Mouse (Mus musculus) liver, adult 2 months (tissue): ENCODE results near the gene Cntn5. TPM values are rescaled to one million over a fixed set of nuclear protein-coding genes. Genes with fewer than 3 reads are reported as not detected.
A peak's percentile ranks its signal among the peaks of the same experiment; 100 is the strongest.

Source experiments
- DNase-seq: peaks from one replicate; pipeline ENCODE4 v3.0.0-alpha.2; 2011; ENCODE audit warnings: low read depth, low spot score; ENCODE audit errors: extremely low read depth
- H3K27ac ChIP-seq: fragments of 200-500 bp; replicated peaks from 2 replicates; pipeline ENCODE4 v1.5.1; 2012; ENCODE audit warnings: low read depth, mild to moderate bottlenecking, control low read depth, inconsistent platforms, low read length; ENCODE audit not compliant: insufficient read depth
- H3K27me3 ChIP-seq: fragments of 200-500 bp; 2 replicates; pipeline ENCODE4 v1.6.1; 2012; ENCODE audit warnings: mild to moderate bottlenecking, moderate library complexity, low read length, inconsistent platforms; ENCODE audit not compliant: control insufficient read depth, insufficient read depth
- H3K36me3 ChIP-seq: fragments of 200-500 bp; 2 replicates; pipeline ENCODE4 v1.6.1; 2012; ENCODE audit warnings: low read length, inconsistent platforms; ENCODE audit not compliant: control insufficient read depth, insufficient read depth
- H3K4me1 ChIP-seq: fragments of 200-500 bp; 2 replicates; pipeline ENCODE4 v1.6.1; 2011; ENCODE audit warnings: low read length; ENCODE audit not compliant: control insufficient read depth, insufficient read depth
- H3K4me3 ChIP-seq: fragments of 200-500 bp; 2 replicates; pipeline ENCODE4 v1.5.1; 2011; ENCODE audit warnings: low read depth, mild to moderate bottlenecking, control low read depth, low read length, moderate library complexity; ENCODE audit not compliant: insufficient read depth
- H3K79me2 ChIP-seq: fragments of 200-500 bp; 2 replicates; pipeline ENCODE4 v1.6.1; 2012; ENCODE audit warnings: inconsistent platforms, mild to moderate bottlenecking, low read length, moderate library complexity; ENCODE audit not compliant: control insufficient read depth, insufficient read depth
- H3K9ac ChIP-seq: fragments of 200-500 bp; 2 replicates; pipeline ENCODE4 v1.6.1; 2012; ENCODE audit warnings: low read depth, mild to moderate bottlenecking, control low read depth, inconsistent platforms, low read length
- CTCF ChIP-seq: fragments of 200-500 bp; IDR thresholded peaks from 2 replicates; pipeline ENCODE4 v1.5.1; 2011; ENCODE audit warnings: low read depth, low read length, control low read depth
- POLR2A ChIP-seq: fragments of 200-500 bp; IDR thresholded peaks from 2 replicates; pipeline ENCODE4 v1.6.1; 2011; ENCODE audit warnings: low read length, control low read depth; ENCODE audit not compliant: insufficient read depth; ENCODE audit errors: extremely low read depth
- WGBS: fragments of 180-500 bp; shearing (Covaris S2); methylation state at CpG from one replicate; pipeline ENCODE4 v1.1.7; 2018; 5-methylcytosine and 5-hydroxymethylcytosine counted together
- polyA plus RNA-seq: library from polyadenylated mRNA; depleted of rRNA; stranded (reverse); fragments of >200 nt; gene quantifications from 2 replicates; pipeline ENCODE4 v1.2.3, GENCODE M21; 2012
- total RNA-seq: library from RNA; depleted of rRNA; stranded (reverse); fragments of >200 nt; gene quantifications from 2 replicates; pipeline ENCODE4 v1.2.3, GENCODE M21; 2014

Cntn5 gene
- total and polyA plus RNA-seq, 2 experiments, result not detected

DNA sequence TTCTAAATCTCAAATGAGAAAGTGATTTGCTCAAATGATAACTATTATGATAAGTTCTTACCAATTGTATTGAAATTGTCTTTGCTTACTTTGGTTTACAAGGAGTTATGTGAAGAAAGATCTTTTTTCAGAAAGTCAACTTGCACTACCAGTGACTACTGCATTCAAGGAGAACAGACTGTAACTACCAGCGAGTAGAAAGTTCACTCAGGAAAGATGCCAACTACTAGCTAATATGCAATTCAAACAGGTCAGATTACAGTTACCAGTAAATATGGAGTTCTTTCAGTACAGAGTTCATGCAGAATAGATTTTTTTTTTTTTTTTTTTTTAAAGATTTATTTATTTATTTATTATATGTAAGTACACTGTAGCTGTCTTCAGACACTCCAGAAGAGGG, 795.4 kb downstream of the Cntn5 start:
- 87% methylated on average over 1 of the region's 1 CpGs for whole genome bisulfite sequencing
- no peaks in the 10 kb centered on the region for H3K27me3 ChIP-seq

DNA sequence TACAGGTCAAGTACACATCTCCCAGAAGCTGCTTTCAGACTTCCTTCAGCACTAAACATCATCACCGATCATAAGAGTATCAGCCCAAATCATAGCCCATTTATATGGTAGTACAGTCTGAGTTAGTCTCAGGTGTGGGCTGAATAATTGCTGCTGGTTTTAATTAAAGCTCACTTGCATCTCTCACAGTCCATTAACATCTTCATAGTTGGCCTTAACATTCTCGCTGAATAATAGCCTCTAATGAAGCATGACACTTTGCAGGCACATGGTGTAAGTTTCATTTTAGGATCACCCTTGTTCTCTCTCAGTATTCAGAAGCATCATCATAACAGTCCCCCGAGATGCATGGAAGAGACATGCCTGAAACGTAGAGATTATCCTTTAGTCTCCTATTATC, 796.7 kb downstream of the Cntn5 start:
- no peak for DNase-seq
- Histone ChIP-seq H3K27me3 (no peaks in the 10 kb centered on the region), H3K27ac (no peak overlapping the region), H3K79me2 (no peaks in the 10 kb centered on the region), H3K4me1 (no peaks in the 10 kb centered on the region), H3K9ac (no peak overlapping the region), H3K4me3 (no peak overlapping the region), H3K36me3 (no peaks in the 10 kb centered on the region)
- 78% methylated on average over 4 of the region's 4 CpGs for WGBS
- TF ChIP-seq CTCF, result no peak
- TF ChIP-seq POLR2A, result no peak

More for the DNA sequence above, 795.4 kb downstream of the Cntn5 start:
- Histone ChIP-seq H3K9ac (no peak overlapping the region), H3K27ac (no peak overlapping the region), H3K79me2 (no peaks in the 10 kb centered on the region), H3K36me3 (no peaks in the 10 kb centered on the region), H3K4me1 (no peaks in the 10 kb centered on the region), H3K4me3 (no peak overlapping the region)
- peak; percentile 7 for DNase-seq
- TF ChIP-seq POLR2A (no peak), CTCF (no peak)

DNA sequence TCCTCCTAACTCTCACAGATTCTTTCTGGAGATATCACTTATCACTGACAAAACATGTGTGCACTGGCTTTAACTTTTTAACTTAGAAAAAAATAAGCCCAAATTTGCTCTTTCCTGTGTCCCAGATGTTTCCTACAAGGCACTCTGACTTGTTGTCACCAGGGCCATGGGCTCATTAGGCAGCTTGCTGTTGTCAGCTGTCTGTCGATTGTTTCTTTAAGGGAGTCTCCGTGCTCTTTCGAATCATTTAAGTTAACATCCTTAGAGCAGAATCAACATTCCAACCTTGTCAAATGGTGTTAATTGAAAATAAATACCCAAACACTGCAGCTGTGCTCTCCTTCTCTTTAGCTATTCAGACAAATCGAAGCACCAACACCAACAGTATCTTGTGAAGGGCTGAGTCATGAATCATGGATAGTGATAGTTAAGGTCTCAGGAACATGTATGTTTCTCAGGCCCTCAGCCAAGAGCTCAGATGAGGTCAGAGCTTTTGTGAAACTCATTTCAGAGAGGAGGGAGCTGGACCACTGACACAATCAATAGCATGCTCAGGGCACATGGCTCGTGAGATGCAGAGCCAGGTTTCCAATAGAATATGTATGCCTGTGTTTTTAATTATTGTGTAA, 802.6 kb downstream of the Cntn5 start:
- H3K27ac ChIP-seq, result no peak overlapping the region
- no peak for TF ChIP-seq CTCF
- no peak for TF ChIP-seq POLR2A
- WGBS, result 20% methylated on average over 5 of the region's 5 CpGs
- H3K4me3 ChIP-seq, result no peak overlapping the region
- no peaks in the 10 kb centered on the region for H3K79me2 ChIP-seq
- no peak overlapping the region for H3K9ac ChIP-seq
- peak; percentile 3 for DNase-seq
- H3K4me1 ChIP-seq, result no peaks in the 10 kb centered on the region
- no peaks in the 10 kb centered on the region for H3K27me3 ChIP-seq
- no peaks in the 10 kb centered on the region for H3K36me3 ChIP-seq

DNA sequence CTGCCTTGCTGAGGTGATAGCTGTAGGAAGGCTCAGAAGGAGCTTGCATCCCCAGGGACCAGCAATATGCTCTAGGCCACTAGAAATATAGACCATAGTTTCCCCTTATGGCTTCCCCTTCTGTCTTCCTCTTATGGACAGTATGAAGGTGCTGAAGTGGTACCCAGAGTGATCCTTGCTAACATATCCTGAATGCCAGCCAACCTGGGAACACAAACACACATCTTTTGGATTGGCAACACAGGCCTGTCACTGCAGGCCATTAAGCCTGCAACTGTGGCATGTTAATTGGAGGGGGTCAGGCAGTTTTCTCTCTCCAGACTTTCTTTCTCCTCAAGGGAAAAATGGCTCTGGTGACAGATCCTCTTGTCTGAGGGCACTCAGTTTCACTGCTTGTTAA, 828.3 kb downstream of the Cntn5 start:
- Histone ChIP-seq H3K9ac (no peak overlapping the region), H3K27me3 (no peaks in the 10 kb centered on the region), H3K36me3 (no peaks in the 10 kb centered on the region), H3K4me1 (no peaks in the 10 kb centered on the region), H3K4me3 (no peak overlapping the region), H3K27ac (no peak overlapping the region), H3K79me2 (no peaks in the 10 kb centered on the region)
- DNase-seq, result no peak
- TF ChIP-seq POLR2A, result no peak
- TF ChIP-seq CTCF, result no peak

DNA sequence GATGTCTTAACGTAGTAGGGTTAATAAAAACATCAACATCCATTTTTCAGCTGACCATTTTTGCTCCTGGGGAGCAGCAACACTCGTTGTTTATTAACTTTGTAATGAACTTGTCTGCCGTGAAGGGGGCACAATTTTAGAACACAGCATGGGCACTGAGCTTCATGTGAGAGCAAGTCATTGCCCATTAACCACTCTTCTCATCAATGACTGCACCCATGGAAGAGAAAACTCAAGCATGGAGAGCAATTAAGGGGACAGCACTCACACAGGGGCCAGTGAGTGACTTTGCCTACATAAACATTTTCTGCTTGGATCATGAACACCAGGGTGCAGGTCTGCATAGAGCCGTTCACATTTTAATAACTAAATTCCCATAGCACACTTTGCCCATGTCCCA, 831.2 kb downstream of the Cntn5 start:
- Histone ChIP-seq H3K36me3 (no peaks in the 10 kb centered on the region), H3K4me3 (no peak overlapping the region), H3K27ac (no peak overlapping the region), H3K79me2 (no peaks in the 10 kb centered on the region), H3K4me1 (no peaks in the 10 kb centered on the region), H3K9ac (no peak overlapping the region), H3K27me3 (no peaks in the 10 kb centered on the region)
- 71% methylated on average over 4 of the region's 4 CpGs for WGBS
- no peak for DNase-seq
- TF ChIP-seq CTCF (no peak), POLR2A (no peak)

DNA sequence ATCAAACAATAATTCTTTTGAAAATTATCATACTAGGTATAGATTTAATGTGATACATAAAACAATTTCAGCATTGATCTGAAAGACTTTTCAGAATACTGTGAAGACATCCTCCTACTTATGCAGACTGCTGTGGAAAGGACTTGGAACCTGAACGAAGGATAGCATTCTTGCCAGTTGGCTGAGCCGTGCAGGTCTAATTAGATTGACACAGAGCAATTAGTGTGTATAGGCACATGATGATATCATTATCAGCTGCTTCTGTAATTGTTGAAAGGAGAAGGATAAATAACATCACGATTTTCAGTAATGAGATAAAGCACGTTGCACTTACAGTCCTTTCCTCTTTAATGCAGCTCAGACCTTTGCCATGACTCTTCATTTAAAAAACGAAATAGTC, 831.7 kb downstream of the Cntn5 start:
- H3K4me1 ChIP-seq, result no peaks in the 10 kb centered on the region
- 61% methylated on average over 5 of the region's 5 CpGs for whole genome bisulfite sequencing
- no peak overlapping the region for H3K27ac ChIP-seq
- no peaks in the 10 kb centered on the region for H3K79me2 ChIP-seq
- H3K27me3 ChIP-seq, result no peaks in the 10 kb centered on the region
- no peaks in the 10 kb centered on the region for H3K36me3 ChIP-seq
- no peak overlapping the region for H3K4me3 ChIP-seq
- no peak for DNase-seq
- H3K9ac ChIP-seq, result no peak overlapping the region
- TF ChIP-seq POLR2A (no peak), CTCF (no peak)
